Mouse (Mus musculus): ENCODE data around the gene 1700018B08Rik.
A peak's percentile ranks its signal among the peaks of the same experiment; 100 is the strongest.

The 1700018B08Rik gene

GRCm38 (mm10) chr8:121562941-121563351 lies 18.8 kb upstream of the 1700018B08Rik start:
- no peak for DNase-seq (ENCODE audit: low spot score in 2 of 2)

GRCm38 (mm10) chr8:121561636-121562345 lies 17.7 kb upstream of the 1700018B08Rik start:
- no peak for DNase-seq (ENCODE audit: low spot score in 2 of 2)

GRCm38 (mm10) chr8:121560432-121561100 lies 16.4 kb upstream of the 1700018B08Rik start:
- DNase-seq (ENCODE audit: low spot score in 2 of 2): no peak

- DNase-seq (ENCODE audit: low spot score in 2 of 2): no peak
Observed at GRCm38 (mm10) chr8:121559801-121560200, 15.7 kb upstream of the 1700018B08Rik start.

- no peak for DNase-seq (ENCODE audit: low spot score in 2 of 2)
Observed at GRCm38 (mm10) chr8:121558538-121558937, 14.4 kb upstream of the 1700018B08Rik start.

- no peak for DNase-seq (ENCODE audit: low spot score in 2 of 2)
Observed at GRCm38 (mm10) chr8:121557746-121558145, 13.6 kb upstream of the 1700018B08Rik start.

GRCm38 (mm10) chr8:121553831-121554475 lies 9.8 kb upstream of the 1700018B08Rik start:
- no peak for DNase-seq (ENCODE audit: low spot score in 2 of 2)

- no peak for DNase-seq (ENCODE audit: low spot score in 2 of 2)
Observed at GRCm38 (mm10) chr8:121552506-121552905, 8.4 kb upstream of the 1700018B08Rik start.

GRCm38 (mm10) chr8:121551065-121551985 lies 7.2 kb upstream of the 1700018B08Rik start:
- no peak for DNase-seq (ENCODE audit: low spot score in 2 of 2)

GRCm38 (mm10) chr8:121550056-121550455 lies 5.9 kb upstream of the 1700018B08Rik start:
- no peak for DNase-seq (ENCODE audit: low spot score in 2 of 2)

- DNase-seq (ENCODE audit: low spot score in 2 of 2): peak in 1 of 2 experiments; percentile 54
Observed at GRCm38 (mm10) chr8:121547132-121547531, 3.0 kb upstream of the 1700018B08Rik start.

GRCm38 (mm10) chr8:121544936-121545335 lies 816 bp upstream of the 1700018B08Rik start:
- DNase-seq (ENCODE audit: low spot score in 2 of 2): no peak

- DNase-seq (ENCODE audit: low spot score in 2 of 2): no peak
Observed at GRCm38 (mm10) chr8:121542901-121543300, 1.2 kb downstream of the 1700018B08Rik start.

GRCm38 (mm10) chr8:121541862-121542261 lies 2.3 kb downstream of the 1700018B08Rik start:
- DNase-seq (ENCODE audit: low spot score in 2 of 2): no peak

GRCm38 (mm10) chr8:121532381-121532780 lies 11.7 kb downstream of the 1700018B08Rik start:
- no peak for DNase-seq (ENCODE audit: low spot score in 2 of 2)

- DNase-seq (ENCODE audit: low spot score in 2 of 2): no peak
Observed at GRCm38 (mm10) chr8:121530639-121531038, 13.5 kb downstream of the 1700018B08Rik start.

- no peak for DNase-seq (ENCODE audit: low spot score in 2 of 2)
Observed at GRCm38 (mm10) chr8:121528790-121529189, 15.3 kb downstream of the 1700018B08Rik start.

GRCm38 (mm10) chr8:121527751-121528150 lies 16.4 kb downstream of the 1700018B08Rik start:
- no peak for DNase-seq (ENCODE audit: low spot score in 2 of 2)

GRCm38 (mm10) chr8:121526811-121527550 lies 17.1 kb downstream of the 1700018B08Rik start:
- no peak for DNase-seq (ENCODE audit: low spot score in 2 of 2)

GRCm38 (mm10) chr8:121525111-121525818 lies 18.9 kb downstream of the 1700018B08Rik start:
- no peak for DNase-seq (ENCODE audit: low spot score in 2 of 2)
